Mouse (Mus musculus) intestine, postnatal 0 days (tissue): ENCODE measurements at regions not wholly inside any gene's neighbourhood (a gene's known extent, or its start where the extent isn't known, plus 50 kb on each side); places are given as distances from the start of the nearest gene placed in this dataset.

Experiments used
- ATAC-seq: fragments of 200-750 bp; cut with Nextera tagmentation; 2 replicates; pipeline ENCODE4 v1.8.0; 2017; ENCODE audit warnings: mild to moderate bottlenecking, moderate TSS enrichment, moderate library complexity
- H3K27ac ChIP-seq: fragments of 300-500 bp; sonication (generic); 2 replicates; pipeline ENCODE4 v1.5.1; 2014; ENCODE audit warnings: mild to moderate bottlenecking, low read depth, low read length, moderate library complexity
- H3K27me3 ChIP-seq: fragments of 300-500 bp; sonication (generic); replicated peaks from 2 replicates; pipeline ENCODE4 v1.6.1; 2014; ENCODE audit warnings: low read length, mixed read lengths; ENCODE audit not compliant: control insufficient read depth, insufficient read depth
- H3K36me3 ChIP-seq: fragments of 300-500 bp; sonication (generic); 2 replicates; pipeline ENCODE4 v1.6.1; 2014; ENCODE audit warnings: mild to moderate bottlenecking, moderate library complexity; ENCODE audit not compliant: control insufficient read depth, insufficient read depth
- H3K4me1 ChIP-seq: fragments of 300-500 bp; sonication (generic); replicated peaks from 2 replicates; pipeline ENCODE4 v1.6.1; 2014; ENCODE audit warnings: antibody characterized with exemption, low read length, mixed read lengths; ENCODE audit not compliant: control insufficient read depth, insufficient read depth
- H3K4me2 ChIP-seq: fragments of 300-500 bp; sonication (generic); replicated peaks from 2 replicates; pipeline ENCODE4 v1.6.1; 2014; ENCODE audit warnings: low read depth, mild to moderate bottlenecking, moderate library complexity
- H3K4me3 ChIP-seq: fragments of 300-500 bp; sonication (generic); 2 replicates; pipeline ENCODE4 v1.5.1; 2014; ENCODE audit warnings: low read depth, low read length
- H3K9ac ChIP-seq: fragments of 300-500 bp; sonication (generic); 2 replicates; pipeline ENCODE4 v1.6.1; 2014; ENCODE audit warnings: mild to moderate bottlenecking, low read depth, low read length
- H3K9me3 ChIP-seq: fragments of 300-500 bp; sonication (generic); 2 replicates; pipeline ENCODE4 v1.6.1; 2016; ENCODE audit warnings: mixed run types; ENCODE audit not compliant: control insufficient read depth
- CTCF ChIP-seq: sonication (generic); IDR thresholded peaks from 2 replicates; pipeline ENCODE4 v1.5.1; 2016; ENCODE audit warnings: low read depth, mild to moderate bottlenecking, control low read depth, antibody characterized with exemption, moderate library complexity
- WGBS: fragments of 180-500 bp; shearing (Covaris S2); extraction: QIAGEN DNeasy Blood & Tissue Kit; methylation state at CpG from one replicate; pipeline ENCODE4 v1.1.7; 2014; 5-methylcytosine and 5-hydroxymethylcytosine counted together

DNA sequence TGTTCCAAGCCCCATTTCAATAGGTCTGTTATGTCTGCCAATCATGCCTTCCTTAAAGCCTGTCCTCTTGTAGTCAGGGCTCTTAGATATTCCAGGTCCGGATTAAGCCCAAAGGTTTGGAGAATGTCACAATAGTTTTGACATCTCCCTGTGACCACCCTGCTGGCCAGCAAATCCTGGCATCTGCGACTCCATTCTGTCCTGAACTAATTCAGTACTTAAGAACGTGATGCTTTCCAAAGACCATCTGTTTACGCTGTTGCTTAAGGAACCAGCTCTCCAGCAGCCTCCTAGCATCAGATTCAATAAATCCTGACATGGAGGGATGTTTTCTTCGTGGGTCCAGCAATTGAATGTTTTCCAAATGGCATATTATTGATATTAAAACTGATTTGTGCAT, 132.7 kb upstream of the Ctbp2 start:
- H3K9me3 ChIP-seq: no peaks in the 10 kb centered on the region
- no peak overlapping the region for H3K9ac ChIP-seq
- H3K27ac ChIP-seq: no peak overlapping the region
- H3K4me3 ChIP-seq: no peak overlapping the region
- no peak for TF ChIP-seq CTCF
- no peaks in the 10 kb centered on the region for H3K36me3 ChIP-seq
- WGBS: 61% methylated on average over 5 of the region's 5 CpGs
- H3K27me3 ChIP-seq: 0 out of 2 replicates have a peak, but pooled peaks cover 3% of the 10 kb centered on the region
- ATAC-seq: no peak
- no peak overlapping the region for H3K4me2 ChIP-seq
- no peaks in the 10 kb centered on the region for H3K4me1 ChIP-seq

DNA sequence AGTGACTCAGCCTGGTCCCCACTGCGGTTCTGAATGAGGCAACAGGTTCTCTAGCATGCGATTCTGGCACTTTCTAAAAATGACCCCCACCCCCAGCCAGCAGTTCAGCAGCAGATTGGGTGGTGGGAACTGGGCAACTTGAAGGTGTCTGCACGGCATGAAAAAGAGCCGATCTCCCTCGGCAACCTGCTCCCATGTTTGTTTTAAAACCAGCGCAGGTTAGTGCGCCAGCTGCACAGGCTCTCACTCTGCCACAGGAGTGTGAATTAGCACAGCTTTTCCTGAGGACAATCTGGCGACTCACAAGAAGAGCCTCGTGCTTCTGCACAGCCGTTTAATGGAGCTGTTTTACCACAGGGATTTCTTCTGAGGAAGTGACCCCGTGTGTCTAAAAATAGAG, 120.4 kb upstream of the Ctbp2 start:
- Histone ChIP-seq H3K9me3 (no peaks in the 10 kb centered on the region), H3K4me2 (no peak overlapping the region; the same call in 1 of the 2 replicates), H3K4me1 (no peaks in the 10 kb centered on the region), H3K36me3 (no peaks in the 10 kb centered on the region), H3K9ac (no peak overlapping the region), H3K4me3 (no peak overlapping the region), H3K27ac (no peak overlapping the region), H3K27me3 (no peaks in the 10 kb centered on the region)
- ATAC-seq: no peak
- TF ChIP-seq CTCF: no peak
- WGBS: 15% methylated on average over 11 of the region's 11 CpGs

DNA sequence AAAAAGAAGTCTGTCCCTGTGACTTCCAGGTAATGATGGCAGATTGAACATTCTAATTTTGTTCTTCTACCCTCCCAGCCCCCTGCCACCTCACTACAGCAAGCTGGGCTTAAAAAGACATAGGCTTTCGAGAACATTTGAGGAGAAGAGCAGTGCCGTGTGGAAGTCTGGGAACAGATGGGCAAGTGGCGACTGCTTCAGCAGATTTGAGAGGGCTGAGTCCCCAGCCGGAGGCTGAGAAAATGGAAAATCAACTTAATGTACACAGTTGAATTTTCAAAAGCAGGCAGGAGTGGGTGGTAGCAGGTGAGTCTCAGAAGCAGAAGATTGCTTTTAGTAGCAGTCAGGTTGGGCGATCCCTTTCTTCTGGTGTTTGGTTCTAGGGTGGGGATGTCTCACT, 110.2 kb upstream of the Ctbp2 start:
- Histone ChIP-seq H3K36me3 (no peaks in the 10 kb centered on the region), H3K27ac (no peak overlapping the region), H3K9me3 (no peaks in the 10 kb centered on the region), H3K4me1 (no peaks in the 10 kb centered on the region), H3K27me3 (no peaks in the 10 kb centered on the region), H3K4me2 (no peak overlapping the region), H3K4me3 (no peak overlapping the region), H3K9ac (no peak overlapping the region)
- 86% methylated on average over 5 of the region's 5 CpGs for WGBS
- no peak for TF ChIP-seq CTCF
- ATAC-seq: no peak

DNA sequence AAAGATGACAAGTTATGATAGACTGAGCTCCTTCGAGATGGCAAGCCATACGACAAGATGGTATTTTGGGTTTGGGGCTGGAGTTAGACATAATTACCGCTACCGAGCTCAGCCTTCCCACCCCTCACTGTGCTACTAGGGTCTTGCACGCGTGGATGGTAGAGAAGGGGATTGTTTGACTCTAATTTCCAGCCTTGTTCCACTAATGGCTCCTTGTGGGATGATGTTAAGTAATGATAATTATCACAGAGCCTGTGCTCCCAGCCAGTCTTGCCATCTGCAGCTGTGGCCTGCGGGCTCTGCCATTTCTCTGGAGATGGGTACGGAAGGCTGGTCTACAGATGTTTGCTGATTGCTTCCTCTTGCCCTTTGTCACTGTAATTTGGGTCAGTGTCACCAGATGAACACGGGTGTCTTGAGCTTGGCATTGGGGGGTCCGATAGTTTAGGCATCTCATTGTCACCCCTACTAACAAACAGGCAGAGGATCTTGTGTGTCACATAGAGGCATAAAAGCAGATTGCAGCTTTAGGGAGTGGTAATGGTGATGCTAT, 108.8 kb upstream of the Ctbp2 start:
- H3K4me1 ChIP-seq: no peaks in the 10 kb centered on the region
- no peak for TF ChIP-seq CTCF
- H3K9ac ChIP-seq: no peak overlapping the region
- H3K27me3 ChIP-seq: no peaks in the 10 kb centered on the region
- 91% methylated on average over 10 of the region's 10 CpGs for WGBS
- H3K27ac ChIP-seq: no peak overlapping the region
- H3K4me3 ChIP-seq: no peak overlapping the region
- no peaks in the 10 kb centered on the region for H3K36me3 ChIP-seq
- H3K4me2 ChIP-seq: no peak overlapping the region
- no peaks in the 10 kb centered on the region for H3K9me3 ChIP-seq
- no peak for ATAC-seq

DNA sequence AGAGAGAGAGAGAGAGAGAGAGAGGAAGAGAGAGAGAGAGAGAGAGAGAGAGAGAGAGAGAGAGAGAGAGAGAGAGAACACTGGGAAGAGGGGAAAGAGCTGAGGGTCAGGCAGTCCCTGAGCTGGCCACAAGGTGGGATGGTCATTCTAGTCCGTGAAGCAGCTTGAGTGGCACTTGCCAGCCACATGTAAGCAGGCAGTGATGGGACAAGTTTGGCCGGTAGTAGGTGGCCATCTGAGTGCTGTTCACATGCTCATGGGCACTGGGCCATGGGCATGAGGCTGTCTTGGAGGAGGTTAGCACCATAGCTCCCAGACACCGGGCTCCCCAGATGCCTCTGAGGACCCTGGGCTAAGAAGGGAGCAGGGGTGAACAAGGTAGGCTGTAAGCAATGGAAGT, 106.7 kb upstream of the Ctbp2 start:
- no peaks in the 10 kb centered on the region for H3K27me3 ChIP-seq
- no peak for ATAC-seq
- no peak overlapping the region for H3K4me2 ChIP-seq
- H3K4me3 ChIP-seq: no peak overlapping the region
- WGBS: 64% methylated on average over 3 of the region's 3 CpGs
- peak; percentile 42 for TF ChIP-seq CTCF
- no peak overlapping the region for H3K9ac ChIP-seq
- no peaks in the 10 kb centered on the region for H3K36me3 ChIP-seq
- no peak overlapping the region for H3K27ac ChIP-seq
- no peaks in the 10 kb centered on the region for H3K9me3 ChIP-seq
- no peaks in the 10 kb centered on the region for H3K4me1 ChIP-seq

DNA sequence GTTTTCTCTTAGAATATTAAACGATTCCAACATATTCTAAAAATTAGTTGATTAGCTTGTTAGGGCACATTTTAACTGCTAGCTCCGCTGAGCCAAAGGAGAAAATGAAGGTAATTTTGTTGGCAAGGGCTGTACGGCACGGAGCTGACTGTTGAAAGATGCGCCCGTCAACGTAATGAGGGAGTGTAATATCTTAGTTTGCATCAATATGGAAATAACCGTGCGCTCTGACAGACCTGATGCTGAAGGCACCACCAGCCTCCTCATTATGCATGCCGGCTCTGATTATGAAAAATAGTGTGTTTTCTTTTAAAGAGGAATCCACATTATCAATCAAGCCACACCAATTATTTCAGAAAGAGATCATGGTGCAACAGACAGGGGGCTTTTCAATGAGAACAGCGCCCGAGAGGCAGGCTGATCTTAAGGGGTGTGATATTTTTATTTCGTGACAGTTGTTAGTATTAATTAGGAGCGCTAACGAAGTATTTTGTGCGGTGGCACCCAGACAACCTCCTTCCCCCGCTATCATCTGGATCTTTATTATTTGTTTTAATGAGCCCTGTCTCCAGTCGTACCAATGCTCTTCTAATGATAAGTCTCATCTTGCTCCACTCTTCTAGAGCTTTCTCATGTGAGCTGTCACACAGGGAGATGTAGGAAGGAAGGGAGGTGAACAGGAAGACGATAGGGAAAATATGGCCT, 99.9 kb upstream of the Ctbp2 start:
- no peaks in the 10 kb centered on the region for H3K36me3 ChIP-seq
- H3K4me3 ChIP-seq: no peak overlapping the region
- no peak overlapping the region for H3K27ac ChIP-seq
- no peak overlapping the region for H3K4me2 ChIP-seq
- 87% methylated on average over 19 of the region's 19 CpGs for WGBS
- no peak for TF ChIP-seq CTCF
- H3K9ac ChIP-seq: no peak overlapping the region
- H3K27me3 ChIP-seq: no peaks in the 10 kb centered on the region
- no peaks in the 10 kb centered on the region for H3K4me1 ChIP-seq
- no peak for ATAC-seq
- no peaks in the 10 kb centered on the region for H3K9me3 ChIP-seq
